In the genomic region with DNA sequence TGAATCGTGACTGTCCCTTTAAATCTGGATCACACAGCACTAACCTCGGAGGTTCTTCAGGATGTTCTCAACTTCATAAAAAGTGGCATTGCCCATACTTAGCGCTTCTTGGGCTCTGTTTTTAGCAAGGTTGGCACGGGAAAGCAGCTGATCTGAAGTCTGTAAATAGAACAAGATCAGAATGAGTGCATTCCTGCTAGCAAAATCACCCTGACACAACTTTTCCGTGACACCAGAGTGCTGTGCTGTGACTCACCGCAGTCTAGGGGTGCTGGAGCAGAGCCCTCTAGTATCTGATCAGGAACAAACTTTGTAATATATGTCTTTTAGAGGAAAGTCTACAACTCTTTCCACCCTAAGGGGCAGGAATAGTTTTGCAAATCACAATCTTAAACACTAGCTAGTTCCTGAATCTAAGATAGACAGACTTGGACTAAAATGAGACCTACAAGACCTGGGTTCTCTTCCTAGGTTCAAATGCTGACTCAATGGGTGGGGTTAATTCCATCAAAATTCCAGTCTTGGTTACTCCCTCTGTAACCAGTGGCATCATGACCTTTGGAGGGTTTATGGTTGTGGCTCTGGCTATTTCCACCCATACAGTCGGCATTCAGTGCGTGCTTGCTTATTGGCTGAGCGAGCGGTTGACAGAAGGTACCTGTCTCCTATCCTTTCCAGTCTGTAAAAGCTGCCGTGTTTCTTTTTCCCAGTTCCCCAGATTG, we compare ENCODE assay signal across 9 mouse cellular contexts. TPM values are rescaled to one million over a fixed set of nuclear protein-coding genes. Genes with fewer than 3 reads are reported as not detected.
DNase-seq lines count a peak whose midpoint lies in the region; ATAC-seq lines count a peak whose summit lies in the region.
"Had no signal": no experiment of that assay in that cellular context is flagged by ENCODE, and none has a peak within 500 bp of the region (broad histone marks: within the 10 kb centered on the region; RNA-seq: fewer than 3 reads in every experiment).

No protein-coding gene starts in this region.

- peak; percentile 74 for DNase-seq in heart, adult 8-10 months (ENCODE audit: low spot score)
- DNase-seq in lung, postnatal 14 days = peak; percentile 60
- no peak for DNase-seq in testis, postnatal 10 days (ENCODE audit: low spot score)
- DNase-seq in left cerebral cortex, postnatal 36 days (ENCODE audit: low spot score in 2 of 2) = no peak
- DNase-seq in spleen, adult 12 weeks (ENCODE audit: low spot score) = no peak

- peak; percentile 89 for ATAC-seq in CD4-positive, CD25-positive, alpha-beta regulatory T cell, adult 4 months
- peak; percentile 72 for ATAC-seq in activated CD4-positive, CD25-positive, alpha-beta regulatory T cell, adult 4 months
- ATAC-seq: intestine, embryonic 16.5 days; midbrain, embryonic 13.5 days had no signal

- intact Hi-C loops in left cerebral cortex, postnatal 36 days (cut with DNase I) = loop anchor here (10.0 kb wide), 1 partner anchor 95 kb away; no protein-coding TSS in a partner anchor

RNA-seq across cellular contexts. Expression of a gene that starts 56.1 kb away (rescaled TPM):
- under 1 TPM; 0.35 to 0.50 TPM for polyA plus RNA-seq in CD4-positive, CD25-positive, alpha-beta regulatory T cell, adult 4 months (2017; shearing (Covaris generic))
- polyA plus RNA-seq in activated CD4-positive, CD25-positive, alpha-beta regulatory T cell, adult 4 months (2017; shearing (Covaris generic)) = under 1 TPM; 0.51 to 0.53 TPM
- total RNA-seq in heart, adult 8-10 months (2022) = 10 to 100 TPM in 2 of 4 experiments, 1 to 10 TPM in 2; 8.3 to 14.2 (median 11.6) TPM
- 10 to 100 TPM in 1 of 2 experiments, 1 to 10 TPM in 1; 9.5 to 13.6 TPM for total RNA-seq in left cerebral cortex, postnatal 36 days (2021)

Comparison
In these comparisons a context has a peak if more than half of its experiments do, and no peak if none do; other contexts are left out.
1. DNase-seq: peak in heart, adult 8-10 months (single experiment) and lung, postnatal 14 days (single experiment); none in testis, postnatal 10 days (single experiment), left cerebral cortex, postnatal 36 days (0 of 2) and spleen, adult 12 weeks (single experiment).